Mouse (Mus musculus) cortical plate, adult 2 months (tissue): ENCODE data around the gene 1700001O22Rik.

ENCODE experiments used
- CTCF ChIP-seq: fragments of 200-500 bp; IDR thresholded peaks from 2 replicates; pipeline ENCODE4 v1.5.1; 2011; ENCODE audit warnings: mild to moderate bottlenecking, control low read depth, low read length; ENCODE audit not compliant: insufficient read depth; ENCODE audit errors: extremely low read depth
- POLR2A ChIP-seq: fragments of 200-500 bp; IDR thresholded peaks from 2 replicates; pipeline ENCODE4 v1.6.1; 2011; ENCODE audit warnings: mild to moderate bottlenecking, low read length, control low read depth; ENCODE audit not compliant: insufficient read depth; ENCODE audit errors: extremely low read depth

- TF ChIP-seq CTCF (no peak), POLR2A (no peak)
Measured at GRCm38 (mm10) chr2:30819873-30820272, 16.4 kb upstream of the 1700001O22Rik start.
